Mouse (Mus musculus) forebrain, embryonic 16.5 days (tissue): ENCODE results near the gene Tpm1. TPM values are rescaled to one million over a fixed set of nuclear protein-coding genes. Genes with fewer than 3 reads are reported as not detected.

ENCODE experiments used
- ATAC-seq: fragments of 200-750 bp; cut with Nextera tagmentation; 2 replicates; pipeline ENCODE4 v1.8.0; 2017; ENCODE audit warnings: mild to moderate bottlenecking, moderate library complexity
- H3K27ac ChIP-seq: fragments of 300-500 bp; sonication (generic); 2 replicates; pipeline ENCODE4 v1.5.1; 2014; ENCODE audit warnings: low read length, control low read depth
- H3K27me3 ChIP-seq: fragments of 300-500 bp; sonication (generic); replicated peaks from 2 replicates; pipeline ENCODE4 v1.6.1; 2014; ENCODE audit warnings: low read length; ENCODE audit not compliant: control insufficient read depth, insufficient read depth
- H3K36me3 ChIP-seq: fragments of 300-500 bp; sonication (generic); 2 replicates; pipeline ENCODE4 v1.6.1; 2014; ENCODE audit not compliant: control insufficient read depth, insufficient read depth
- H3K4me1 ChIP-seq: fragments of 300-500 bp; sonication (generic); replicated peaks from 2 replicates; pipeline ENCODE4 v1.6.1; 2014; ENCODE audit warnings: low read length; ENCODE audit not compliant: control insufficient read depth, insufficient read depth
- H3K4me2 ChIP-seq: fragments of 300-500 bp; sonication (generic); 2 replicates; pipeline ENCODE4 v1.6.1; 2014; ENCODE audit warnings: mild to moderate bottlenecking, low read length, control low read depth
- H3K4me3 ChIP-seq: fragments of 300-500 bp; sonication (generic); replicated peaks from 2 replicates; pipeline ENCODE4 v1.5.1; 2014; ENCODE audit warnings: mild to moderate bottlenecking, low read length, control low read depth
- H3K9ac ChIP-seq: fragments of 300-500 bp; sonication (generic); replicated peaks from 2 replicates; pipeline ENCODE4 v1.6.1; 2014; ENCODE audit warnings: low read depth, low read length, control low read depth
- H3K9me3 ChIP-seq: fragments of 300-500 bp; sonication (generic); 2 replicates; pipeline ENCODE4 v1.6.1; 2016; ENCODE audit warnings: low read length; ENCODE audit not compliant: control insufficient read depth
- WGBS: fragments of 180-500 bp; shearing (Covaris S2); extraction: QIAGEN DNeasy Blood & Tissue Kit; methylation state at CpG from one replicate; pipeline ENCODE4 v1.1.7; 2014; 5-methylcytosine and 5-hydroxymethylcytosine counted together
- polyA plus RNA-seq: library from polyadenylated mRNA; unstranded; fragments of >200 nt; fragmentation: Nextera tagmentation; extraction: Ambion mirVana; gene quantifications from 2 replicates; pipeline ENCODE4 v1.2.1, GENCODE M21; 2015

The Tpm1 gene
- polyA plus RNA-seq, 1 experiment from 2014 or later: 120 TPM

GRCm38 (mm10) chr9:67041840-67042812 lies 7.1 kb downstream of the Tpm1 start:
- no peak for ATAC-seq
- Histone ChIP-seq H3K27me3 (peaks cover 9% of the 10 kb centered on the region), H3K4me3 (peak overlapping the region; percentile 90), H3K36me3 (no peaks in the 10 kb centered on the region), H3K4me2 (peak overlapping the region; percentile 66), H3K27ac (no peak overlapping the region), H3K9me3 (no peaks in the 10 kb centered on the region), H3K9ac (0 out of 2 replicates have a peak overlapping the region, but pooled peaks have one; percentile 16), H3K4me1 (peaks cover 37% of the 10 kb centered on the region)
- WGBS: 33% methylated on average over 14 of the region's 14 CpGs

- H3K9ac ChIP-seq: 0 out of 2 replicates have a peak overlapping the region, but pooled peaks have one; percentile 22
- peaks cover 2% of the 10 kb centered on the region; the same call in 1 of the 2 replicates for H3K27me3 ChIP-seq
- peaks cover 36% of the 10 kb centered on the region for H3K4me1 ChIP-seq
- H3K9me3 ChIP-seq: no peaks in the 10 kb centered on the region
- no peaks in the 10 kb centered on the region for H3K36me3 ChIP-seq
- 43% methylated on average over 4 of the region's 4 CpGs for WGBS
- ATAC-seq: no peak
- H3K4me3 ChIP-seq: no peak overlapping the region
- no peak overlapping the region for H3K27ac ChIP-seq
- peak overlapping the region; percentile 66 for H3K4me2 ChIP-seq
These were observed 8.0 kb downstream of the Tpm1 start for GRCm38 (mm10) chr9:67040963-67041839.

GRCm38 (mm10) chr9:67039867-67040266 lies 9.3 kb downstream of the Tpm1 start:
- no peak overlapping the region for H3K9ac ChIP-seq
- 37% methylated on average over 10 of the region's 10 CpGs for WGBS

GRCm38 (mm10) chr9:67038686-67039085 lies 10.5 kb downstream of the Tpm1 start:
- peaks cover 18% of the 10 kb centered on the region for H3K36me3 ChIP-seq
- H3K4me1 ChIP-seq: peaks cover 36% of the 10 kb centered on the region
- no peak overlapping the region for H3K4me2 ChIP-seq
- H3K27me3 ChIP-seq: no peaks in the 10 kb centered on the region
- no peak for ATAC-seq
- H3K9ac ChIP-seq: no peak overlapping the region
- no peaks in the 10 kb centered on the region; the same call in 1 of the 2 replicates for H3K9me3 ChIP-seq
- WGBS: 92% methylated on average over 7 of the region's 7 CpGs
- H3K27ac ChIP-seq: no peak overlapping the region
- H3K4me3 ChIP-seq: no peak overlapping the region

More at GRCm38 (mm10) chr9:67039867-67040266, 9.3 kb downstream of the Tpm1 start:
- no peak overlapping the region for H3K4me3 ChIP-seq
- H3K4me1 ChIP-seq: peaks cover 39% of the 10 kb centered on the region
- no peaks in the 10 kb centered on the region for H3K27me3 ChIP-seq
- H3K9me3 ChIP-seq: no peaks in the 10 kb centered on the region; the same call in 1 of the 2 replicates
- H3K27ac ChIP-seq: no peak overlapping the region
- H3K36me3 ChIP-seq: peaks cover 7% of the 10 kb centered on the region
- no peak for ATAC-seq
- no peak overlapping the region for H3K4me2 ChIP-seq

GRCm38 (mm10) chr9:67037666-67038065 lies 11.5 kb downstream of the Tpm1 start:
- peaks cover 20% of the 10 kb centered on the region for H3K36me3 ChIP-seq
- WGBS: 95% methylated on average over 4 of the region's 4 CpGs
- H3K27me3 ChIP-seq: no peaks in the 10 kb centered on the region
- H3K4me3 ChIP-seq: no peak overlapping the region
- no peaks in the 10 kb centered on the region; the same call in 1 of the 2 replicates for H3K9me3 ChIP-seq
- no peak overlapping the region for H3K27ac ChIP-seq
- H3K4me2 ChIP-seq: no peak overlapping the region
- H3K9ac ChIP-seq: no peak overlapping the region
- no peak for ATAC-seq
- peaks cover 32% of the 10 kb centered on the region for H3K4me1 ChIP-seq

- no peaks in the 10 kb centered on the region for H3K27me3 ChIP-seq
- no peak for ATAC-seq
- peaks cover 27% of the 10 kb centered on the region for H3K36me3 ChIP-seq
- peaks cover 22% of the 10 kb centered on the region for H3K4me1 ChIP-seq
- no peak overlapping the region for H3K4me3 ChIP-seq
- H3K9ac ChIP-seq: no peak overlapping the region
- WGBS: 83% methylated on average over 2 of the region's 2 CpGs
- H3K9me3 ChIP-seq: no peaks in the 10 kb centered on the region; the same call in 1 of the 2 replicates
- no peak overlapping the region for H3K27ac ChIP-seq
- no peak overlapping the region for H3K4me2 ChIP-seq
These were observed 12.6 kb downstream of the Tpm1 start for GRCm38 (mm10) chr9:67036527-67037118.

GRCm38 (mm10) chr9:67035957-67036451 lies 13.2 kb downstream of the Tpm1 start:
- peaks cover 27% of the 10 kb centered on the region for H3K36me3 ChIP-seq
- ATAC-seq: no peak
- WGBS: 65% methylated on average over 12 of the region's 12 CpGs

GRCm38 (mm10) chr9:67034677-67035076 lies 14.5 kb downstream of the Tpm1 start:
- Histone ChIP-seq H3K4me2 (no peak overlapping the region), H3K27ac (no peak overlapping the region), H3K36me3 (peaks cover 27% of the 10 kb centered on the region), H3K9me3 (no peaks in the 10 kb centered on the region; the same call in 1 of the 2 replicates), H3K27me3 (no peaks in the 10 kb centered on the region), H3K4me3 (no peak overlapping the region), H3K4me1 (0 out of 2 replicates have a peak, but pooled peaks cover 3% of the 10 kb centered on the region), H3K9ac (no peak overlapping the region)
- WGBS: 95% methylated on average over 4 of the region's 4 CpGs
- ATAC-seq: no peak

More at GRCm38 (mm10) chr9:67035957-67036451, 13.2 kb downstream of the Tpm1 start:
- peak overlapping the region; percentile 24 for H3K27ac ChIP-seq
- H3K4me2 ChIP-seq: no peak overlapping the region
- peaks cover 16% of the 10 kb centered on the region for H3K4me1 ChIP-seq
- H3K4me3 ChIP-seq: no peak overlapping the region
- H3K27me3 ChIP-seq: no peaks in the 10 kb centered on the region
- H3K9ac ChIP-seq: no peak overlapping the region
- H3K9me3 ChIP-seq: no peaks in the 10 kb centered on the region; the same call in 1 of the 2 replicates
